Mouse (Mus musculus) T-helper 17 cell (primary cell): ENCODE results near the gene Rbms3.

Experiments used
- in situ Hi-C, 2 experiments: fragments of 300-600 bp; cut with MboI, MseI; formaldehyde crosslinking; loops; 1 replicate in 1 of 2; 2 replicates in 1 of 2; pipeline ENCODE4 v1.15.1; 2025; ENCODE audit warnings: high pct_unique_total_duplicates in 2 of 2

Gene Rbms3

DNA sequence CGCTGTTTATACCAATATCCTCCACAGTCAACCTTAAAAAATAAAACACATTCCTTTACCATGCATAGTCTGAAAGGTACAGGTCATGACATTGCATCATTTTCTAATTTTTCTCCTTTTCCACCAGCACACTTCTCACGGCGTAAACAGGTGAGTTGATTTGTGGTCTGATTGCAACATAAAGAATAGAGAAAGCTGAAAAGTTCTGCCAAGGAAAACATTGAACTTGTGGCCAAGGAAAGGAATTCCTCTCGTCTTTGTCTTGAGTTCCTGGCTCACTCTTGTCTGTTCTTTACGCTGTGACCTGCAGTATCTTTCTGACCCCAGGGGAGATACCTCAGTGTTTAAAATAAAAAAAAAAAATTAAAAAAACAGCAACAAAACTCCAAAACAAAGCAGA is 370.1 kb downstream of the Rbms3 start:
- in situ Hi-C loops: no loop called here

GRCm38 (mm10) chr9:117253361-117253760 is 376.4 kb downstream of the Rbms3 start:
- in situ Hi-C loops: no loop called here

GRCm38 (mm10) chr9:117252411-117252861 is 377.3 kb downstream of the Rbms3 start:
- in situ Hi-C loops: no loop called here

GRCm38 (mm10) chr9:117251521-117252368 is 378.0 kb downstream of the Rbms3 start:
- in situ Hi-C loops: no loop called here

- in situ Hi-C loops: no loop called here
These were observed 378.9 kb downstream of the Rbms3 start for GRCm38 (mm10) chr9:117250831-117251165.

DNA sequence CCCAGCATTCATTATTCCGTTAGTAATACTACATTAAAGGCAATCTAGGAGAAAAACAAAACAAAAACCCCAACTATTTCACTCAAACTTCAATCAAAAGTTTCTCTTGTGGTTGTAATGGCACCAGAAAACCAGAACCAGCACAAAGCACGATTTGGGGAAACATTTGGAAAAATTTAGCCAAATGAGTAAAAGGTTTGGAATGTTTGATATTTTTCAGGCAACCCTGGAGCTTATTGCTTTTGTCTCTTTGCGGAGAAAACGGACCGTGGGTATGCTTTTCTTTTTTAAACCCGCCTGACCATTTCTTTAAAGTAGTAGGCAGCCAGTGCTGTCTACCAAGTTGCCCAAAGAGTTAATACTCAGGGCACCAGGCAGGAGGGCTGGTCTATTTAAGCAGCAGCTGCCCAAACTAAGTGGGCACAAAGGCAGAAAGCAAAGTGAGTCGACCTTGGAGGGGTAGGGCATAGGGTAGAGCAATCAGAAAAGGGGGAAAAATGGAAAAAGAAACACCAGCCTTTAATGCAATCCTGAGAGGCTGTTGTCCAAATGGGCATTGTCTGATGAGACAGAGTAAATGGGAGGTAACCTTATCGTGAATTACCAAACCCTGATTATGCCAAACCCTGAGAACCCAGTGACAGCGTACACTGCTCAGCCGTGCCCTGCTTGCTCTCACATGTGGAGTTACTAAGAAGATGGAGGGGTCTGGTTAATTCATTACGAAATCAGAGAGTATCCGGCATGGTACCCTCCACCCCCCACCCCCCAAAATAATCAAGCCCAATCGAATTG is 379.5 kb downstream of the Rbms3 start:
- in situ Hi-C loops: no loop called here

GRCm38 (mm10) chr9:117247311-117247980 is 382.3 kb downstream of the Rbms3 start:
- in situ Hi-C loops: no loop called here

GRCm38 (mm10) chr9:117246173-117246572 is 383.5 kb downstream of the Rbms3 start:
- in situ Hi-C loops: no loop called here

GRCm38 (mm10) chr9:117243365-117243764 is 386.3 kb downstream of the Rbms3 start:
- in situ Hi-C loops: no loop called here

GRCm38 (mm10) chr9:117234726-117235075 is 395.0 kb downstream of the Rbms3 start:
- in situ Hi-C loops: no loop called here

DNA sequence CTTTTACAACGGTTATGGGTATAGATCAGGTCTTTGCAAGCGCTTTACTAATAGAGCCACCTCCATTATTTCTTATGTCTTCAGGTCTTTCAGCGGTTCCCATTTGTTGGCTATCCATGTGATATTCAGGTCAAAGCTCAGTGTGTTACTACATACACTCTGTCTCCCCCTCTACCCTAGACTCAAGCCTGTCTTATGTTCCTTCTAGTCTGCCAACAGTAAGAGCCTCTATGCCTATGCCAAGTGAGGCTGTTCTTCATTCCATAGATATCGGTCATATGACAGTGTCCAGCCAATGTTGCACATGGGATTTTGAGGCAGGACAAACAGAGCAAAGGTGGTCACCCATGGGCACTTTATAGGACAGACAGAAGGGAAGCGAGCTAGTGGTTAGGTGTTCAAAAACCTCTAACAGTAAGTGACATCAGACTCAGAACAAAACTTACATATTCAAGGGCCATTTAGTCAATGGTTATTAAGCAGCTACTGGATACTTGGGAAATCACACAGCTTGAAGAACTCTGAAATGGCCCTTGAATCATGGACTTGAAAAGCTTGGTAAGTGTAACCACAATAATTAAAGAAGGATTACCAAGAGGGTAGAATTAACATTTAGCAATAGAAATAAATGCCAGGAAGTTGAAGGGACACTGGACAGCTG is 395.5 kb downstream of the Rbms3 start:
- in situ Hi-C loops: no loop called here

GRCm38 (mm10) chr9:117222741-117223140 is 407.0 kb downstream of the Rbms3 start:
- in situ Hi-C loops: no loop called here

GRCm38 (mm10) chr9:117221481-117221880 is 408.2 kb downstream of the Rbms3 start:
- in situ Hi-C loops: no loop called here

DNA sequence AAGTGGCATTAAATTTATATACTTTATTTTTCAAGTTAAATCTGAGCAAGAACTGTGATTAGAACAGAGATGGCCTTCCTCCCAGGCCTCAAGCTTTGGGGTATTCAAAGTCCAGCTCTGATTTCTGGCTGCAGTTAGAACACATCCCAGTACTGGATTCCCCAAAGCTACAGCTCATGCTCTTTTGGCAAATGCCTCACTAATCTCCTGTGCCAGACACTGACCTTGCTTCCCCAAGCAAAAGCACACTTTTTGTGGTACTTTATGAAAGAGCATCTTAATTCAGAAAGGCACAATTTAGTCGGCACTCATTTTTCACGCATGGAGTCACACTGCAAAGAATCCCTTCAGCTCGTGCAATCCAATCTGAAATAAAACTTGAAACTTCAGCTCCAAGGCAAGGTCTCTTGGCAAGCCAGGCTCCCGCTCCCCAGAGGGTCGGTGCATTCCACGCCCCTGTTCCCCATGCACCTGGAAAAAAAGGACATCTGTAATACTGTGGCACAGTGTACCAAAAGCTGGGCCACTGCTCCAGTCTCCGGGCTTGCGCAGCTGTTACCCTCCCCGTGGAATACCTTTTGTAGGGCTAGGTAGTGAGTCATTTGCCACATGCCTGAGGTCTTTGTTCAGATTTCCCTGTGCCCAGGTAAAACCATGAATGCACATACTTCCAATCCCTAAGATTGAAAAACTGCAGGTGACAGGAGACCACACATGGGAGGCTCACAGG is 413.5 kb downstream of the Rbms3 start:
- in situ Hi-C loops: no loop called here

DNA sequence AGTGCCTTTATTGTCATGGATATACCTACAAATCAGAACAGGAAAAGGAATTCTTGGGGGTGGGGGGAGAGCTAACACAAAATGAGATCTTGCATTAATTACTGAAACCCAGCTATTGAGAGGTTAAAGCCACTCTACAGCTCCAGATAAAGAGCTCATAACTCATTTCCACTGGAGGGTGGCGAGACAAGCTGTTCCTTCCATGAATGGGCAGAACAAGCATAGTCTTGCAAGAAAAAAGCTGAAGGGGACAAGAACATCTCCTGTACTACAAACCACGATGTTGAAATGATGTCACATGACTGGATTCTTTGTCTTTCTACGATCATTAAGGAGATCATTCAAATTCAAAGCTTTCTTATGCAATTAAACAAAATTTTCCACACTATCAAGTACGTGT is 417.7 kb downstream of the Rbms3 start:
- in situ Hi-C loops: no loop called here

DNA sequence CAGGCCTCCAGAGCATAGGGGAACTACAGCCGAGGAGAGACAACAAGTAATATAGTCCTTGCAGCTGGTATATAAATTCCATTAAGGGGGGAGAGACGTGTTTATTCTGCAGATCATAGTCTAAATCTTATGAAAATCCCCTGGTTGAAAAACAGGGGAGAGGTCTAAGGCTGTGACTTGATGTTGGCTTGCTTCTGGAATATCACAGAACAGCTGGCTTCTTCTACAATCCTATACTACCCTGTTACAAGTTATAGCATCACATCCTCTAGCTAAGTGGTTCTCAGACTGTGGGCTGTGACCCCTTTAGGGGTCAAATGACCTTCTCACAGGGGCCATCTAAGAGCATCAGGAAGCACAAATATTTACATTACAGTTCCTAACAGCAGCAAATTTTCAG is 419.4 kb downstream of the Rbms3 start:
- in situ Hi-C loops: no loop called here

DNA sequence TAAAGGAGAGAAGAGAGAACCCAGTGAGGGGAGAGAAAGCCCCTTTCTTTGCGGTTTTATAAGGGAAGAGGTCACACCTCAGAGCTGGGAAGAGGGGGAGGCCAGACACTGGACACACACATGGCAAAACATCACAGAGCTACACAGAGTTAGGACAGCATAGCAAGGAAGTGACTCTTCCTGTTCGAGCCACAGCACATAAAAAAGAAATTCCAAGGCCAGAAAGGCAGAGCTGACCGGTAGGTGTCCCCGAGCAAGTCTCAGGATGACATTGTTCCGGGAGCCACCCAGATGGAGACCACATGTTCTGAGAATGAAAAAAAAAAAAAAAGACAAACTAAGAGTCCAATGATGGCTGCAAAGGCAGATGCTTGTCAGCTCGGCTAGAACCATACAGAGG is 424.3 kb downstream of the Rbms3 start:
- in situ Hi-C loops: no loop called here

- in situ Hi-C loops: no loop called here
These were observed 429.6 kb downstream of the Rbms3 start for GRCm38 (mm10) chr9:117200067-117200658.

GRCm38 (mm10) chr9:117197531-117197930 is 432.2 kb downstream of the Rbms3 start:
- in situ Hi-C loops: loop anchor here in 1 of 2 experiments (10.0 kb wide), 1 partner anchor 483 kb away; no protein-coding TSS in a partner anchor
